Mouse (Mus musculus): ENCODE results near the gene Gm45623. TPM values are rescaled to one million over a fixed set of nuclear protein-coding genes. Genes with fewer than 3 reads are reported as not detected.
A peak's percentile ranks its signal among the peaks of the same experiment; 100 is the strongest.

The Gm45623 gene
- total RNA-seq, 2 experiments from 2014 or later = not detected

DNA sequence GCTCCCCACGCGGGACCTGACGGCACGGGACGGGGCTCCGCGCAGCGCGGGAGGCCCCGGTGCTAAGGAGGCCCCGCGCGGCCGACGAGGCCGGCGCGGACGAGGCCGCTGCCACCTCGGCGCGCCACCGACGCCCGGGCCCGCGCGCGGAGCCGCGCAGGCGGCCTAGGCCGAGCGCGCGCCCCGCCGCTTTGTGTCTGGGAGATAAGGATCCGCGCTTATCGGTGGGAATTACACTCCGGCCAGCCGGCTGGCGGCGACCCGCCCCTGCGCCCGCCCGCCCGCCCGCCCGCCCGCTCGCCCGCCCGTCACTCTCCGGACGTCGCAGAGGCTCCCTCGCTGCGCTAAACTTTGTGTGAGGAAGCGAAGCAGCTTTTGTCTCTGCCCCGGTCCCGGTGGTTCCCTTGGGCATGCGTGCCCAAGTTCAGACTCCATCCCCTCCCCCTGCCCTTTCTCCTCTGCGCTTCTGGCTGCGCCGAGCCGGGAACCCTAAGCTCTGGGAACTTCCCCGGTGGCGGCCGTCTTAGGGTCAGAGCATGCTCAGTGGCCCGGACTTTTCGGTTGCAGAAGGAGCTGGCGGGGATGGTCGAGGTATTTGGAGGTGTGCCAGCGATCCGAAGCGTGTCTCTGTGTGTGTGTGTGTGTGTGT, 50.3 kb downstream of the Gm45623 start:
- DNase-seq = peak; percentile 76 to 78
- intact Hi-C loops (cut with DNase I) = loop anchor here (2.0 to 5.0 kb wide), 2 partner anchors 25 to 41 kb away; no protein-coding TSS in a partner anchor

DNA sequence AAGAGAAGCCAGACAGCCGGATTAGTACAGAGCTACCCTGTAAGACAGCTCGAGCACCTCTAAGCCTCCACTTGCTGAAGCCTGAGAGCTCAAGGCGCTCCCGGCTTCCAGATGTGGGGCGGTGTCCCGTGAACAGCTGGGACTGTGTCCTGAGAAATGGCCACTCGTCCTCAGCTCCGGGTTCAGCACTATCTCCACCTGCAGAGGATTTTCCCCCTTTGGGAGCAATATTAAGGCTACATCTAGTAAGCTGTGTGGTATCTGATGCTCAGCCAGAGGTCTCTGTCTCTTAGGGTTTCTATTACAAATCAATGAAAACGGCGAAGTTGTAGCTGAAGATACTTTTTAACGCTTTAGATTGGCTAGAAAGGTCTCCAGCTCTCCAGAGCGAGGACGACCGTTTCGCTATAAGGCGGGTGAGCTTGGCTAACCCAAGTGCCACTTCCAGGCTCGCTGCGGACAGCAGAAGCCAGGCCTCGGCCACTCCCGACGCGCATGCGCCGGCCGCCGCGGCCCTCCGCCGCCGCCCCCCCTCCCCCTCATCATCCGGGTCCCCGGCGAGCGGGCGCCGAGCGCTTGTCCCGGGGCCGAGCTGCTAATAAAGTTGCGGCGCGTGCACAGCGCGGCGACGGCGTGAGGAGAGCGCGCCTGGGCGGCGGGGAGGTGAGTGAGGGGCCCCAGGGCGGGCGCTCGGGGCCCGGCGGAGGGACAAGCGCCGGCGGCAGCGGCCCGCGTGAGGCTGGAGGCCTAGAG, 51.0 kb downstream of the Gm45623 start, which contains the start of gene Smad5:
TSS of gene Smad5 (plus strand) at position 542 of the 753 bp plus-strand sequence.
- peak; percentile 85 to 90 for DNase-seq
- intact Hi-C loops (cut with DNase I) = loop anchor here (2.0 to 5.0 kb wide), 2 partner anchors 24 to 40 kb away; no protein-coding TSS in a partner anchor

Other genes with a start within 250 kb of the Gm45623 start
- gene Fbxl21, start 231.4 kb downstream of the Gm45623 start, total RNA-seq (2021) = under 1 TPM; 0.58 to 0.60 TPM
- not detected for gene Lect2, start 205.3 kb downstream of the Gm45623 start, total RNA-seq (2021)
- gene Tgfbi, start 144.3 kb downstream of the Gm45623 start, total RNA-seq (2021) = 10 to 100 TPM; 21.1 to 25.9 TPM
- gene Smad5, start 50.8 kb downstream of the Gm45623 start, total RNA-seq (2021) = 10 to 100 TPM; 30.6 to 30.7 TPM
- gene Trpc7, start 142.2 kb upstream of the Gm45623 start, total RNA-seq (2021) = not detected

Measured in heart, postnatal 36 days (tissue).